Mouse (Mus musculus) right cerebral cortex, postnatal 14 days (tissue): ENCODE measurements around the gene Pdzk1.

Source experiments
- DNase-seq: peaks from one replicate; pipeline ENCODE4 v3.0.0; 2022

Gene Pdzk1

GRCm38 (mm10) chr3:96828984-96829383 is at the start of gene Pdzk1, which contains the start of gene Cd160:
Pdzk1 (plus strand) TSS chr3:96829284.
Cd160 (minus strand) TSS chr3:96829351.
- DNase-seq, result no peak

GRCm38 (mm10) chr3:96782236-96782635 is 46.8 kb upstream of the Pdzk1 start:
- DNase-seq, result no peak

- DNase-seq, result no peak
Observed at GRCm38 (mm10) chr3:96787784-96788183, 41.3 kb upstream of the Pdzk1 start.

- no peak for DNase-seq
Observed at GRCm38 (mm10) chr3:96788506-96788905, 40.6 kb upstream of the Pdzk1 start.

GRCm38 (mm10) chr3:96800254-96800653 is 28.8 kb upstream of the Pdzk1 start:
- no peak for DNase-seq

GRCm38 (mm10) chr3:96802214-96802613 is 26.9 kb upstream of the Pdzk1 start:
- no peak for DNase-seq

GRCm38 (mm10) chr3:96808136-96808535 is 20.9 kb upstream of the Pdzk1 start:
- DNase-seq, result no peak

- DNase-seq, result no peak
Observed at GRCm38 (mm10) chr3:96808651-96809050, 20.4 kb upstream of the Pdzk1 start.

- DNase-seq, result no peak
Observed at GRCm38 (mm10) chr3:96811232-96811631, 17.9 kb upstream of the Pdzk1 start.

GRCm38 (mm10) chr3:96812395-96813091 is 16.5 kb upstream of the Pdzk1 start:
- peak; percentile 88 for DNase-seq

- DNase-seq, result no peak
Observed at GRCm38 (mm10) chr3:96813106-96813505, 16.0 kb upstream of the Pdzk1 start.

- DNase-seq, result no peak
Observed at GRCm38 (mm10) chr3:96813591-96814244, 15.4 kb upstream of the Pdzk1 start.

GRCm38 (mm10) chr3:96814342-96814741 is 14.7 kb upstream of the Pdzk1 start:
- DNase-seq, result no peak

- DNase-seq, result no peak
Observed at GRCm38 (mm10) chr3:96820116-96820915, 8.8 kb upstream of the Pdzk1 start.

- DNase-seq, result no peak
Observed at GRCm38 (mm10) chr3:96821581-96821980, 7.5 kb upstream of the Pdzk1 start.

- no peak for DNase-seq
Observed at GRCm38 (mm10) chr3:96823701-96824100, 5.4 kb upstream of the Pdzk1 start.

- no peak for DNase-seq
Observed at GRCm38 (mm10) chr3:96824614-96825013, 4.5 kb upstream of the Pdzk1 start.

GRCm38 (mm10) chr3:96825261-96825660 is 3.8 kb upstream of the Pdzk1 start:
- no peak for DNase-seq

GRCm38 (mm10) chr3:96828308-96828864 is 698 bp upstream of the Pdzk1 start:
- DNase-seq, result no peak

- DNase-seq, result no peak
Observed at GRCm38 (mm10) chr3:96829856-96830255, 772 bp downstream of the Pdzk1 start.

- DNase-seq, result no peak
Observed at GRCm38 (mm10) chr3:96832930-96833329, 3.8 kb downstream of the Pdzk1 start.

- no peak for DNase-seq
Observed at GRCm38 (mm10) chr3:96834587-96835348, 5.7 kb downstream of the Pdzk1 start.

GRCm38 (mm10) chr3:96836414-96836813 is 7.3 kb downstream of the Pdzk1 start:
- DNase-seq, result no peak
